Mouse (Mus musculus): Measurements from ENCODE around the gene Gngt1. TPM values are rescaled to one million over a fixed set of nuclear protein-coding genes. Genes with fewer than 3 reads are reported as not detected.

Gngt1 gene
- polyA plus RNA-seq, 1 experiment from 2014 or later = not detected

GRCm38 (mm10) chr6:4008501-4009040 is 15.0 kb downstream of the Gngt1 start:
- WGBS = 76% methylated on average over 2 of the region's 2 CpGs
- H3K27ac ChIP-seq (replicated peaks) = no peak overlapping the region
- H3K9me3 ChIP-seq = no peaks in the 10 kb centered on the region
- H3K4me2 ChIP-seq = no peak overlapping the region
- peaks cover 7% of the 10 kb centered on the region for H3K4me1 ChIP-seq (replicated peaks)
- H3K27me3 ChIP-seq = peaks cover 3% of the 10 kb centered on the region; the same call in 1 of the 2 replicates
- no peak overlapping the region for H3K4me3 ChIP-seq
- ATAC-seq (ENCODE audit: low read depth) = no peak
- H3K9ac ChIP-seq = no peak overlapping the region
- no peaks in the 10 kb centered on the region for H3K36me3 ChIP-seq

DNA sequence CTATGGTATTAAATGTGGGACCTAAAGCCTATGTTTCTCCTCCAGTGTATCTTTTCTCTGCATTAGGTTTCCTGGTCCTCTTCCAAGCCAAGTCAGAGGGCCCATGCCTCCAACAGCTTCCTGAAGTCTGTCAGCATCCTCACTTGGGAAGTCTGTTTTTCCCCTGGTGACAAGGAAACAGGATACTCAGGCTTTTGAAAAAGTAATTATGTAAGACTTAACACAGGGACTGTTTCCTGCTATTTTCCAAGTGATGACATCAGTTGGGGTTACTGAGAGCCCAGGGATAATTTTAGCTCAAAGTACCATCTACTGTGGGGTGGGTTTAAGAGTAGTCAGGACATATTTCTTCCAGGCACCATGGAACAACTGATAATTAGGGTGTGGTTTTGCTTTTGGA is 16.0 kb downstream of the Gngt1 start:
- H3K9ac ChIP-seq = no peak overlapping the region
- no peaks in the 10 kb centered on the region for H3K4me1 ChIP-seq (replicated peaks)
- H3K4me3 ChIP-seq = no peak overlapping the region
- no peaks in the 10 kb centered on the region for H3K9me3 ChIP-seq
- H3K36me3 ChIP-seq = no peaks in the 10 kb centered on the region
- H3K27me3 ChIP-seq = no peaks in the 10 kb centered on the region
- H3K27ac ChIP-seq (replicated peaks) = no peak overlapping the region
- no peak for ATAC-seq (ENCODE audit: low read depth)
- no peak overlapping the region for H3K4me2 ChIP-seq

DNA sequence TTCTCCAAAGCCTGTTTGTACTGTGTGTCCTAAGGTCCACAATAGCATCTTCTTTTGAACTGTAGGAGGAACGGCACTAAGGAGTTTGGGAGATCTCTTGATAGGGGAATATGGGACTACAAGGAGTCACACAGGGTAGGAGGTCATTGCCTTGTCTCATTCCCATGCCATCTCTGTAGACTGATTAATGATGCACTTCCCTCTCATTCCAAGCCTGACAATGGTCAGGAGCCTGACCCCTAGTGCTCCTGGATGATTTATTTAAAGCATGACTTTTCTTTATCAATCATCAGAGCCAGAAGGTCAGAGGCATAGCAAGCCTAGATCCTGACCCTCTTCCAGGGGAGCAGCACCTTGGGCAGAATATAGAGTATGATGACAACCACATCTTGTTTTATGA is 29.1 kb downstream of the Gngt1 start:
- no peak overlapping the region for H3K4me2 ChIP-seq
- no peaks in the 10 kb centered on the region for H3K27me3 ChIP-seq
- H3K9me3 ChIP-seq = no peaks in the 10 kb centered on the region
- no peak for ATAC-seq (ENCODE audit: low read depth)
- H3K9ac ChIP-seq = no peak overlapping the region
- no peaks in the 10 kb centered on the region for H3K36me3 ChIP-seq
- no peak overlapping the region for H3K27ac ChIP-seq (replicated peaks)
- 51% methylated on average over 1 of the region's 1 CpGs for WGBS
- H3K4me3 ChIP-seq = no peak overlapping the region
- H3K4me1 ChIP-seq (replicated peaks) = no peaks in the 10 kb centered on the region

- Histone ChIP-seq H3K9ac (no peak overlapping the region), H3K27ac (replicated peaks) (no peak overlapping the region), H3K27me3 (no peaks in the 10 kb centered on the region), H3K4me1 (replicated peaks) (no peaks in the 10 kb centered on the region), H3K9me3 (no peaks in the 10 kb centered on the region), H3K4me2 (no peak overlapping the region), H3K36me3 (no peaks in the 10 kb centered on the region), H3K4me3 (no peak overlapping the region)
- ATAC-seq (ENCODE audit: low read depth) = no peak
- 74% methylated on average over 2 of the region's 2 CpGs for WGBS
Measured at GRCm38 (mm10) chr6:4026367-4026766, 32.8 kb downstream of the Gngt1 start.

- Histone ChIP-seq H3K36me3 (no peaks in the 10 kb centered on the region), H3K9ac (no peak overlapping the region), H3K4me2 (no peak overlapping the region), H3K27ac (replicated peaks) (no peak overlapping the region), H3K4me3 (no peak overlapping the region), H3K9me3 (no peaks in the 10 kb centered on the region), H3K4me1 (replicated peaks) (no peaks in the 10 kb centered on the region), H3K27me3 (no peaks in the 10 kb centered on the region)
- ATAC-seq (ENCODE audit: low read depth) = no peak
- WGBS = 78% methylated on average over 3 of the region's 3 CpGs
Measured at GRCm38 (mm10) chr6:4030956-4031355, 37.4 kb downstream of the Gngt1 start.

GRCm38 (mm10) chr6:4041821-4042220 is 48.2 kb downstream of the Gngt1 start:
- Histone ChIP-seq H3K9ac (no peak overlapping the region), H3K4me3 (no peak overlapping the region), H3K4me2 (no peak overlapping the region), H3K27me3 (no peaks in the 10 kb centered on the region), H3K9me3 (no peaks in the 10 kb centered on the region), H3K4me1 (replicated peaks) (no peaks in the 10 kb centered on the region), H3K27ac (replicated peaks) (no peak overlapping the region), H3K36me3 (no peaks in the 10 kb centered on the region)
- WGBS = 87% methylated on average over 1 of the region's 1 CpGs
- no peak for ATAC-seq (ENCODE audit: low read depth)

Other genes with a start within 250 kb of the Gngt1 start
- 0.77 and 1.0 TPM in 2 replicates for gene Calcr, start 229.1 kb upstream of the Gngt1 start, polyA plus RNA-seq (2015; fragmentation: Nextera tagmentation; extraction: Ambion mirVana)
- 0.17 and 0.25 TPM in 2 replicates for gene Tfpi2, start 4.9 kb upstream of the Gngt1 start, polyA plus RNA-seq (2015; fragmentation: Nextera tagmentation; extraction: Ambion mirVana)
- 39.0 and 42.3 TPM in 2 replicates for gene Gng11, start 10.1 kb downstream of the Gngt1 start, polyA plus RNA-seq (2015; fragmentation: Nextera tagmentation; extraction: Ambion mirVana)
- gene Bet1, start 93.2 kb downstream of the Gngt1 start, polyA plus RNA-seq (2015; fragmentation: Nextera tagmentation; extraction: Ambion mirVana) = 40.3 and 40.8 TPM in 2 replicates